Mouse (Mus musculus) adrenal gland, postnatal 4 days (tissue): ENCODE results near the gene Plin3. TPM values are rescaled to one million over a fixed set of nuclear protein-coding genes. Genes with fewer than 3 reads are reported as not detected.

Experiments
- DNase-seq, 2 experiments: peaks; one replicate each; pipeline ENCODE4 v3.0.0; 2021 to 2022; ENCODE audit warnings: low spot score in 2 of 2, mixed read lengths in 2 of 2
- long read RNA-seq, 2 experiments: library from polyadenylated mRNA; stranded (forward); transcript quantifications; one replicate each; pipeline ENCODE4 v2.0.0; 2021
- total RNA-seq, 2 experiments: library from RNA; stranded (reverse); gene quantifications; 2 replicates each; pipeline ENCODE4 v1.2.3; 2021

Gene Plin3
- total RNA-seq = 10 to 100 TPM; 83.2 to 87.5 TPM
- long read RNA-seq, experiment 1, transcript Plin3-201 (8 exons, 3,645 nt) = major isoform, 61 of 83 reads
- long read RNA-seq, experiment 1, partial matches to known transcripts = 12 of 83 reads
- long read RNA-seq, experiment 1, other reads (novel, unspliced or antisense) = 10 of 83 reads
- long read RNA-seq, experiment 2, transcript Plin3-201 (8 exons, 3,645 nt) = major isoform, 120 of 144 reads
- long read RNA-seq, experiment 2, partial matches to known transcripts = 18 of 144 reads
- long read RNA-seq, experiment 2, other reads (novel, unspliced or antisense) = 6 of 144 reads

DNA sequence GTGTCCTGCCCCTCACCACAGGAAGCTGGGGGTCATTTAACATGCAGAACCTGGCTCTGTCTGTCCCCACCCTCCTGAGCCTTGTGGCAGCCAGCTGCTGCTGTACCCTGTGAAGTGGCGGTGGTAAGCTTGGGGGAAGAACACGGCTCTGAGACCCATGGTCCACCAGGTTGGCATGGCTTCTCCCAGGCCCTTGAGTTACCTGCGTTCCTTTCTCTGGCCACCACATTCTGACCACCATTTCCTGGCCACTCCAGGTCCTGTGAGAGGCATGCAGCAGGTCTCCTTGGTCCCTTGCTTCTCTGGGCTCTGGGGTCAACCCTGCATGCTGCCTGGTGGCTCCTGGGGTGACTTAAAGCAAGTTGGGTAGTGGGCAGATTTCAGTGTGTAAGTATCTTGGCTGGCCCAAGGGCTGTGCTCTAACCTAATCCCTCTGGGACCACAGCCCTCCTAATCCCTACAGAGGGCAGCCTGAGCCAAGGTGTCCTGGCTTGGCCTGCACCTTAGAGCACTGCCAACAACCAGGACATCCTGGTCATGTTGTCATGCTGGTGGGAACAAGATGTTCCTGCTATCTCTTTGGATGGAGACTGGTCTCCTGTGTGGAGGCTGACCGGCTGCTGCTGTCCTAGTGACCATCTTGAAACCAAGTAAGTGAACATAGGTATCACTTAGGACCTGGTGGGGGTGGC lies at the start of gene Plin3:
Gene Plin3, minus strand, starts transcription at position 343 of the 692 bp plus-strand sequence.
- DNase-seq = no peak

- DNase-seq = no peak
These were observed 48.0 kb upstream of the Plin3 start for GRCm38 (mm10) chr17:56340717-56341116.

DNA sequence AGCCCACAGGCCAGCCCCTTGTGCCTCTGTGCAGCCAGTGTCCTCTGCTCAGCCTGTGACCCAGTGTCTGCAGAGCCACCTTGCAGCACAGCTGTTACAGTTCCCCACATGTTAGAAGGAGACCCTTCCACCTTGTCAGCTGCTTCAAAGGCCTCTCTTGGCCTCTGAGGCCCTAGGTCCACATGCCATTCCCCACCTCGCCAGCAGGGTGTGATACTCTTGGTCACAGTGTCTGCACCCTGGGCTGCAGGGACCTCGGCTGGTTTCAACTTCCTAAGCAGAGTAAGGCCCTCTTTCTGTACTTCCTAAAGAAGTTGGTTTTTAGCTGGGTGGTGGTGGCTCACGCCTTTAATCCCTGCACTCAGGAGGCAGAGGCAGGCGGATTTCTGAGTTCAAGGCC lies 46.2 kb upstream of the Plin3 start:
- no peak for DNase-seq

GRCm38 (mm10) chr17:56337791-56338190 lies 45.1 kb upstream of the Plin3 start:
- DNase-seq = no peak

DNA sequence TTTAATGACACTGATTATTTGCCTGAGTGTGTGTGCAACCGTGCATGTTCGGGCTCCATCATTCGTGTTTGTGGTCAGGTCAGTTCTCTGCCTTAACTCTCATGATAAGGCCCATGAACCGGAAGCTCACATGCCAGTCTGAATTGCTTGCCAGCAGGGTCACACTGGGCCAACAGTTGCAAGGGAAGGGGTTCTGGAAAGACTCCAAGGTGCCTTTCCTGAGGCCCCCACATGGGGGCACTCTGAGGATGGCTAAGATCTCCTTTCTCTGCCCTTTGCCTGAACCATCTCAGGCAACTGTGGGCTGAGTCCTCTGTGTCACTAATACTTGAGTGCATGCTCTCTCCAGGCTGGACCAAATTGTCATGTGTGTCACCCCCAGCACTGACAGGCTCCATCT lies 44.5 kb upstream of the Plin3 start:
- DNase-seq = peak in 1 of 2 experiments; percentile 37

GRCm38 (mm10) chr17:56332987-56333386 lies 40.3 kb upstream of the Plin3 start:
- no peak for DNase-seq

DNA sequence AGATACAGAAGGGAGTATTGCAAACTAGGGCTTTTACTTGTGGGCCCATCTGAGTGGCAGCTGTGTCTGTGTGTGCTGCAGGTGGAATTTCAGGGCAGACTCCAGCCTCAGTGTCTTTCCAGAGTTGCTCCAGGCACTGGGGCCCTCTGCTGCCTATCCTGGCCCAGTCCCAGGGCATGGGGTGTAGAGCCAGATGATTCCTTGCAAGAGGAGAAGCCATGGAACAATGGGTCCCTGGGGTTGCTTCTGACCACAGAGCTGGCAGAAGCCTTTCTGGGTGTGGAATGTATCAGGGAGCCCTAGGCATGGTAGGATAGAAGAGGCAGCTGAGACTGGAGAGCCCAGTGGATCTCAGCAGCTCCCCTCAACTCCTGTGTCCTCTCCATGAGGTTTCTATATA lies 38.6 kb upstream of the Plin3 start:
- no peak for DNase-seq

GRCm38 (mm10) chr17:56330345-56330744 lies 37.7 kb upstream of the Plin3 start:
- no peak for DNase-seq

DNA sequence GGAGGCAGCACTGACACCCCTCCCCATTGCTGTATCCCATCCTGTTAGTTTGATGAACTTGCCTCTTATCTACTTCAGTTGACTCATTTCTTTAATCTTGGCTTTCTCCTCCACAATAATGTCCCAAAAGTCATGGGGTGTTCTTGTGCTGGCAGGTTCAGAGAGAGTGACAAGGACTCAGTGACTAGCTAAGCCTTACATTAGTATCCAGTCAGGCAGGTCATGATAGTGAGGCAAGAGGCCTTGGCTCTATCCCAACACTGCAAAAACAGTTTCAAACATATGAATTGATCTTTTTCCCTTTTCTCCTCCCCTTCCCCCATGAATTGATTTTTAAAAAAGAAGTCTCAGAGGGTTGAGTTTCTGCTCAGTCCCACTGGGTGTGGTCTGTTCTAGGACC lies 36.6 kb upstream of the Plin3 start:
- DNase-seq = no peak

- DNase-seq = no peak
These were observed 33.8 kb upstream of the Plin3 start for GRCm38 (mm10) chr17:56326153-56327147.

DNA sequence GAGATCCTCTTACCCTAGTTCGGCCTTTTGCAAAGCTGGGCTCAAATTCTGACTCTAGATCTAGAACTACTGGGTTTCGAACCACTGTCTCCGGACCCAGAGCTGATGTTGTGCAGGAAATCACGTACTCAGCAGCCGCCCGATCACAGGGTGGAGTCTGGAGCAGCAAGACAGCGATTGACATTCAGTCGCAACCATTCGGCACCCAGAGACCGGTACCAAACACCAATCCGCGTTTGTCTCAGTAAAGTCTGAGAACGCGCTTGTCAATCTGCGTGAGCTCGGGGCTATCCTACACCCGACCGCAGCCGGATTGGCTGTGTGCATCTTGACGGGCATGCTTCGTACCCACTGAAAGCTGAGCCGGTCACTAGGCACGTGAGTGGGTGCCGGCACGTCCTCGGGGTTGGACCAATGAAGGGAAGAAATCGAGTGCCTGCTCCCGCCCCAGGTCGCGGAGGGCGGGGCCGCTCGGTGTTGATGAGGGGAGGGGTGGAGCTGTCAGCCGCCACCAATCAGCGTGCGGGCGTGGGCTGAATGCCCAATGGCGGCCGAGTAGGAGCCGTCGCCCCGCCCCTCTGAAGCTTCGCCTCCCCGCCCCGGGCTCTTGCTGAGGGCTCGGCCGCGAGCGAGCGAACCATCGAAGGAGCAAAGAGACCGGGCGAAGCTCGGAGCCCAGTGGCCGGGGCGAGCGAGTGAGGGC lies 32.9 kb upstream of the Plin3 start, which contains the start of gene Kdm4b:
Gene Kdm4b, plus strand, starts transcription at position 613 of the 703 bp plus-strand sequence.
- peak; percentile 95 to 98 for DNase-seq

DNA sequence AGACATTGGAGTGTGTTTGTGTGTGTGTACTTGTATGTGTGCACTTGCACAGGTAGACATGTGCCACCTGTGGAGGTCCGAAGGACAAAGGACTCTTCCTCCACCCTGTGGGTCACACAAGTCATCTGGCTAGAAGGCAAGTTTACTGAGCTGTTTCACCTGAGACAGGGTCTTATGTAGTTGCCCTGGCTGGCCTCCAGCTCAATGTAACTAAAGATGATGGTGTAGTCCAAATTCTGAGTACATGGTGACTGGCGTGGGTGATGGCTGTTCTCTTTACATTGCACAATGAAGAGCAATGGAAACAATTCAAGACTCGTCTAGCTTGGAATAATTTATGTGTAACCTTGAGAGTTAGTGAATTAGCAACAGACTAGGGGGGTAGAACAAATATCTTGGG lies 31.7 kb upstream of the Plin3 start:
- no peak for DNase-seq

DNA sequence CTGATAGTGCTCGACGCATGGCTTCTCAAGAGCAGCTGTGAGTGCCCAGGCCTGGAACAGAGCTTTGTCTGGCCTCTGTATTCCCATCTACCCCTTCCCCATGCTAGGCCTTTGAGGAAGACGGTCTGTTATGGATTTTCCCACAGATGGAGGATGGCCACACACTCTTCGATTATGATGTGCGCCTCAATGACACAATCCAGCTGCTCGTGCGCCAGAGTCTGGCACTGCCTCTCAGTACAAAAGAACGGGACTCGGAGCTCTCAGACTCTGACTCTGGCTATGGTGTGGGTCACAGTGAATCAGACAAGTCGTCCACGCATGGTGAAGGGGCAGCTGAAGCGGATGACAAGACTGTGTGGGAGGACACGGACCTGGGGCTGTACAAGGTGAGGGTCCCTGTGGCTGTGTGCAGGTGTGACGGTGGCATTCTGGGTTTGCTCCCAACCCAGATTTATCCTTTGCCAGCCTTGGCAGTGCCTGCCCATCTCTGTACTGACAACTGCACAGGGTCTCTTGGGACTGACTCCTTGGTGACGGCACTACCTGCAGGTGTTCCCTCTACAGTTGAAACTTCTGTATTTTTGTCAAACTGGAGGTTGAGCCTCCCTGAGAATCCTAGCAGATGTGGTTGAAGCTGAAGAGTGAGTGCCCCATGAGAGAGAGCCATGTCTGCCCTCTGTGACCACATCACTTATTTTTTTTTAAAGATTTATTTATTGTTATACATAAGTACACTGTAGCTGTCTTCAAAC lies 16.7 kb upstream of the Plin3 start:
- DNase-seq = no peak

- no peak for DNase-seq
These were observed 15.4 kb upstream of the Plin3 start for GRCm38 (mm10) chr17:56308088-56308487.

DNA sequence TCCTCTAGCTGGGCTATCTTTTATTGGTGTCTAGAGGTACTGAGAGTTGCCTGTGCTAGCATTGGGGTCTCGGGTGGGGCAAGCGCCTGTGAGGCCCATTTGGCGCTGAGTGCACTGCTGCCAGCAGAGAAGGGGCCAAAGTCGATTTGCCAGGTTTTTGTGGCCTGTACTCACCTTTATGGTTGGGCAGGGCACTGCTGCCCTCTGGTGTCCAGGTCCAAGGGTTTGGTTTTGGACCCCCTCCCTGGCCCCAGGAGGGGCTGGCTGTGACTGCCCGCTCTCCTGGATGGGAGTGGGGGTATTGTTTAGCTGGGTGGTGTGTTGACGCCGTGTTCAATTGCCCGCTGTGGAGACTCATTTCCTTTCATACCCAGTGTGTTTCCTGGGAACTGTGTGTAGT lies 13.2 kb upstream of the Plin3 start:
- DNase-seq = no peak

- no peak for DNase-seq
These were observed 12.5 kb upstream of the Plin3 start for GRCm38 (mm10) chr17:56305156-56305555.

DNA sequence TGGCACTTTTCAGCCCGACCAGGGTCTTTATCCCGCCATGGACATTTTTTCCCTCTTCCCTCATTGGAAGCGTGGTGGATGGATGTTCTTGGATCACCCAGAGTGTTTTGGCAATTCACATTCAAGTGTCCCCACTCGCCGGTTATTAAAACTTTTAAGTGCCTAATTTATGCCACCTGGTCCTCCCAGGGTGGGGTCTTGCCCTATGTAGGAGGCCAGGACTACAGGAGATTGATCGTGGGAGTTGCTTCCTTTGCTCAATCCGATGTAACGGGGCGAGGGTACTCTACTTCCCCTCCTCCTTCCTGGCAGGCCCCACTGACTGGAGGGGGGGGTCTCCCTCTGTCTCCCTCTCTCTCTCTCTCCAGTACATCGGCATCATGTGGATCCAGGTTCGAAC lies 12.0 kb upstream of the Plin3 start:
- DNase-seq = no peak

GRCm38 (mm10) chr17:56303847-56304586 lies 11.3 kb upstream of the Plin3 start:
- DNase-seq = peak; percentile 88 to 93

GRCm38 (mm10) chr17:56303160-56303846 lies 10.6 kb upstream of the Plin3 start, which contains the start of gene Uhrf1:
Gene Uhrf1, plus strand, starts transcription at chr17:56303321.
- DNase-seq = peak; percentile 53 to 76
